Mouse (Mus musculus): Measurements from ENCODE around the gene Ggnbp2.

- TF ChIP-seq POLR2A (IDR thresholded peaks at IDR 0.05; ENCODE audit: low read depth, low read length) = no peak
- no peak for TF ChIP-seq CTCF (conservative IDR thresholded peaks at IDR 0.05; ENCODE audit: insufficient read depth, insufficient read length, low read depth, low read length)
Measured at GRCm38 (mm10) chr11:84879007-84879771, 8.6 kb upstream of the Ggnbp2 start.

All from kidney, adult 2 months (tissue).